Mouse (Mus musculus) MEL (cell line): Measurements from ENCODE around the gene Zmynd12. TPM values are rescaled to one million over a fixed set of nuclear protein-coding genes. Genes with fewer than 3 reads are reported as not detected.

Experiments used
- DNase-seq: peaks from one replicate; pipeline ENCODE4 v3.0.0; 2011; ENCODE audit warnings: low read depth, low spot score
- H3K27ac ChIP-seq: 2 replicates; pipeline ENCODE4 v1.5.1; 2012; ENCODE audit warnings: low read depth, mild to moderate bottlenecking, control low read depth, low read length, moderate library complexity; ENCODE audit not compliant: control insufficient read depth
- H3K27me3 ChIP-seq, 2 experiments: fragments of 150-350 bp in 1 of 2; sonication (generic) in 1 of 2; 2 replicates each; pipeline ENCODE4 v1.6.1; 2012; ENCODE audit warnings: low read length in 2 of 2, mild to moderate bottlenecking in 2 of 2, improper control_type of control experiment in 1 of 2, moderate library complexity in 1 of 2; ENCODE audit not compliant: insufficient read depth in 2 of 2, control insufficient read depth in 1 of 2
- H3K36me3 ChIP-seq, 2 experiments: 2 replicates each; pipeline ENCODE4 v1.6.1; 2012 to 2014; ENCODE audit warnings: low read length in 2 of 2, improper control_type of control experiment in 1 of 2, inconsistent platforms in 1 of 2, mild to moderate bottlenecking in 1 of 2; ENCODE audit not compliant: insufficient read depth in 2 of 2, control insufficient read depth in 1 of 2
- H3K4me1 ChIP-seq, 2 experiments: fragments of 150-350 bp in 1 of 2; sonication (generic) in 1 of 2; 2 replicates each; pipeline ENCODE4 v1.6.1; 2012; ENCODE audit warnings: low read length in 2 of 2, improper control_type of control experiment in 1 of 2, mild to moderate bottlenecking in 1 of 2; ENCODE audit not compliant: insufficient read depth in 2 of 2, control insufficient read depth in 1 of 2
- H3K4me3 ChIP-seq, 2 experiments: fragments of 150-350 bp in 1 of 2; sonication (generic) in 1 of 2; 2 replicates each; pipeline ENCODE4 v1.5.1; 2012; ENCODE audit warnings: low read depth in 2 of 2, low read length in 2 of 2, mild to moderate bottlenecking in 2 of 2, moderate library complexity in 2 of 2, control low read depth in 1 of 2, improper control_type of control experiment in 1 of 2; ENCODE audit not compliant: control insufficient read depth in 1 of 2, insufficient read depth in 1 of 2
- H3K79me2 ChIP-seq: 2 replicates; pipeline ENCODE4 v1.6.1; 2012; ENCODE audit warnings: mild to moderate bottlenecking, low read length, moderate library complexity; ENCODE audit not compliant: control insufficient read depth, poor library complexity, insufficient read depth
- H3K9ac ChIP-seq: 2 replicates; pipeline ENCODE4 v1.6.1; 2012; ENCODE audit warnings: low read depth, mild to moderate bottlenecking, control low read depth, low read length, moderate library complexity; ENCODE audit not compliant: control insufficient read depth, poor library complexity, severe bottlenecking
- H3K9me3 ChIP-seq: fragments of 150-350 bp; sonication (generic); replicated peaks from 2 replicates; pipeline ENCODE4 v1.6.1; 2012; ENCODE audit warnings: mild to moderate bottlenecking, low read length, improper control_type of control experiment, moderate library complexity; ENCODE audit not compliant: insufficient read depth
- BHLHE40 ChIP-seq: IDR thresholded peaks from 2 replicates; pipeline ENCODE4 v1.6.1; 2012; ENCODE audit warnings: low read depth, mild to moderate bottlenecking, inconsistent platforms, low read length, improper control_type of control experiment, borderline replicate concordance
- CHD1 ChIP-seq: IDR thresholded peaks from 2 replicates; pipeline ENCODE4 v1.6.1; 2012; ENCODE audit warnings: low read depth, mild to moderate bottlenecking, inconsistent platforms, low read length, improper control_type of control experiment
- E2F4 ChIP-seq: IDR thresholded peaks from 2 replicates; pipeline ENCODE4 v1.6.1; 2011; ENCODE audit warnings: low read depth, low read length, improper control_type of control experiment, borderline replicate concordance
- ELF1 ChIP-seq: IDR thresholded peaks from 2 replicates; pipeline ENCODE4 v1.6.1; 2014; ENCODE audit warnings: low read depth, mild to moderate bottlenecking, inconsistent platforms, low read length, improper control_type of control experiment, moderate library complexity
- EP300 ChIP-seq, 2 experiments: IDR thresholded peaks; 2 replicates each; pipeline ENCODE4 v1.6.1; 2011; ENCODE audit warnings: improper control_type of control experiment in 2 of 2, low read length in 2 of 2, low read depth in 1 of 2, mild to moderate bottlenecking in 1 of 2
- ETS1 ChIP-seq: IDR thresholded peaks from 2 replicates; pipeline ENCODE4 v1.6.1; 2012; ENCODE audit warnings: low read depth, mild to moderate bottlenecking, inconsistent platforms, low read length, improper control_type of control experiment, moderate library complexity
- GATA1 ChIP-seq: IDR thresholded peaks from 2 replicates; pipeline ENCODE4 v1.6.1; 2011; ENCODE audit warnings: low read depth, low read length, improper control_type of control experiment
- HCFC1 ChIP-seq: IDR thresholded peaks from 2 replicates; pipeline ENCODE4 v1.6.1; 2012; ENCODE audit warnings: low read depth, mild to moderate bottlenecking, inconsistent platforms, low read length, improper control_type of control experiment, moderate library complexity
- KAT2A ChIP-seq: conservative IDR thresholded peaks from 2 replicates; pipeline ENCODE4 v1.6.1; 2012; ENCODE audit warnings: low read depth, low read length, improper control_type of control experiment, inconsistent platforms
- MAFK ChIP-seq: IDR thresholded peaks from 2 replicates; pipeline ENCODE4 v1.6.1; 2011; ENCODE audit warnings: low read depth, mild to moderate bottlenecking, low read length, improper control_type of control experiment, borderline replicate concordance
- MEF2A ChIP-seq: IDR thresholded peaks from 2 replicates; pipeline ENCODE4 v1.6.1; 2014; ENCODE audit warnings: low read depth, mild to moderate bottlenecking, inconsistent platforms, low read length, improper control_type of control experiment; ENCODE audit not compliant: poor library complexity, insufficient replicate concordance, severe bottlenecking; ENCODE audit errors: extremely low read depth
- MXI1 ChIP-seq: IDR thresholded peaks from 2 replicates; pipeline ENCODE4 v1.6.1; 2011; ENCODE audit warnings: mild to moderate bottlenecking, low read depth, low read length, improper control_type of control experiment
- MYB ChIP-seq: IDR thresholded peaks from 2 replicates; pipeline ENCODE4 v1.6.1; 2011; ENCODE audit warnings: mild to moderate bottlenecking, low read depth, low read length, improper control_type of control experiment
- NELFE ChIP-seq: IDR thresholded peaks from 2 replicates; pipeline ENCODE4 v1.6.1; 2011; ENCODE audit warnings: low read depth, low read length, improper control_type of control experiment
- RCOR1 ChIP-seq: IDR thresholded peaks from 2 replicates; pipeline ENCODE4 v1.6.1; 2012; ENCODE audit warnings: low read depth, mild to moderate bottlenecking, inconsistent platforms, low read length, improper control_type of control experiment
- SIN3A ChIP-seq: IDR thresholded peaks from 2 replicates; pipeline ENCODE4 v1.6.1; 2012; ENCODE audit warnings: low read length, improper control_type of control experiment, inconsistent platforms
- SMC3 ChIP-seq: IDR thresholded peaks from 2 replicates; pipeline ENCODE4 v1.6.1; 2011; ENCODE audit warnings: low read depth, low read length, improper control_type of control experiment
- TAL1 ChIP-seq: IDR thresholded peaks from 2 replicates; pipeline ENCODE4 v1.6.1; 2012; ENCODE audit warnings: mild to moderate bottlenecking, inconsistent platforms, low read length, moderate library complexity, mixed read lengths
- TBP ChIP-seq: IDR thresholded peaks from 2 replicates; pipeline ENCODE4 v1.8.0; 2011; ENCODE audit warnings: low read depth, low read length, improper control_type of control experiment
- TCF12 ChIP-seq: IDR thresholded peaks from 2 replicates; pipeline ENCODE4 v1.6.1; 2014; ENCODE audit warnings: low read depth, mild to moderate bottlenecking, inconsistent platforms, low read length, improper control_type of control experiment, moderate library complexity
- USF2 ChIP-seq, 2 experiments: IDR thresholded peaks; 2 replicates each; pipeline ENCODE4 v1.6.1; 2011 to 2012; ENCODE audit warnings: improper control_type of control experiment in 2 of 2, low read length in 2 of 2, borderline replicate concordance in 1 of 2, inconsistent platforms in 1 of 2, low read depth in 1 of 2, mild to moderate bottlenecking in 1 of 2; ENCODE audit not compliant: insufficient read depth in 1 of 2
- polyA plus RNA-seq, 2 experiments: library from polyadenylated mRNA; stranded (reverse) in 1 of 2; unstranded in 1 of 2; fragments of >175 nt in 1 of 2; fragments of >200 nt in 1 of 2; gene quantifications; 2 replicates each; pipeline versions ENCODE4 v1.2.1 to v1.2.4; 2012; ENCODE audit warnings: low replicate concordance in 2 of 2, low read depth in 1 of 2; ENCODE audit not compliant: insufficient read length in 2 of 2, insufficient read depth in 1 of 2, missing spikeins in 1 of 2
- total RNA-seq: library from RNA; depleted of rRNA; stranded (reverse); fragments of 300-350 nt; gene quantifications from 2 replicates; pipeline ENCODE4 v1.2.3, GENCODE M21; 2012

The Zmynd12 gene
- total and polyA plus RNA-seq, 3 experiments, result 0.04 TPM; not detected in 2

GRCm38 (mm10) chr4:119417894-119418293, 4.7 kb upstream of the Zmynd12 start:
- no peak overlapping the region for H3K4me3 ChIP-seq
- H3K4me1 ChIP-seq, result peaks cover 2 to 24% of the 10 kb centered on the region in 2 experiments
- H3K27ac ChIP-seq, result peak overlapping the region; percentile 4; the same call in 1 of the 2 replicates
- H3K36me3 ChIP-seq, result peaks cover 0 to 22% of the 10 kb centered on the region in 2 experiments; a peak in 2 of 4 replicates
- no peaks in the 10 kb centered on the region for H3K27me3 ChIP-seq
- TF ChIP-seq KAT2A (no peak), TAL1 (peak; percentile 70), SMC3 (no peak), E2F4 (no peak), RCOR1 (peak; percentile 66), EP300 (IDR thresholded peaks at IDR 0.05; ENCODE audit: low read depth in 1 of 2, low read length in 2 of 2) (peak; percentile 64 to 80), CHD1 (no peak), SIN3A (peak; percentile 27; the same call in 1 of the 2 replicates), NELFE (no peak), GATA1 (peak; percentile 71), ETS1 (peak; percentile 83), ELF1 (no peak), USF2 (IDR thresholded peaks at IDR 0.05; ENCODE audit: borderline replicate concordance in 1 of 2, insufficient read depth in 1 of 2, low read depth in 1 of 2, low read length in 2 of 2) (no peak), MEF2A (peak; percentile 86; the same call in 1 of the 2 replicates), MYB (no peak), TCF12 (peak; percentile 90)
- peak; percentile 43 for DNase-seq
- no peaks in the 10 kb centered on the region for H3K9me3 ChIP-seq
- H3K79me2 ChIP-seq, result no peaks in the 10 kb centered on the region; the same call in 1 of the 2 replicates
- H3K9ac ChIP-seq, result no peak overlapping the region

GRCm38 (mm10) chr4:119421191-119421590, 1.4 kb upstream of the Zmynd12 start:
- H3K4me1 ChIP-seq, result peaks cover 4 to 27% of the 10 kb centered on the region in 2 experiments
- no peaks in the 10 kb centered on the region; the same call in 1 of the 2 replicates for H3K79me2 ChIP-seq
- DNase-seq, result peak; percentile 30
- H3K27me3 ChIP-seq, result no peaks in the 10 kb centered on the region
- peaks cover 0 to 25% of the 10 kb centered on the region in 2 experiments; a peak in 2 of 4 replicates for H3K36me3 ChIP-seq
- H3K4me3 ChIP-seq, result peak overlapping the region; percentile 75 to 94
- H3K9ac ChIP-seq, result peak overlapping the region; percentile 86; the same call in 1 of the 2 replicates
- H3K27ac ChIP-seq, result no peak overlapping the region
- H3K9me3 ChIP-seq, result no peaks in the 10 kb centered on the region
- no peak for TF ChIP-seq EP300 (IDR thresholded peaks at IDR 0.05; ENCODE audit: low read depth in 1 of 2, low read length in 2 of 2)
- TF ChIP-seq MXI1, result no peak
- no peak for TF ChIP-seq BHLHE40
- TF ChIP-seq MAFK, result no peak
- no peak for TF ChIP-seq HCFC1
- no peak for TF ChIP-seq TBP
